Mouse (Mus musculus) liver, adult 2 months (tissue): Measurements from ENCODE around the gene Cabin1.

ENCODE experiments used
- CTCF ChIP-seq: fragments of 200-500 bp; IDR thresholded peaks from 2 replicates; pipeline ENCODE4 v1.5.1; 2011; ENCODE audit warnings: low read depth, low read length, control low read depth
- POLR2A ChIP-seq: fragments of 200-500 bp; IDR thresholded peaks from 2 replicates; pipeline ENCODE4 v1.6.1; 2011; ENCODE audit warnings: low read length, control low read depth; ENCODE audit not compliant: insufficient read depth; ENCODE audit errors: extremely low read depth

- TF ChIP-seq CTCF: no peak
- TF ChIP-seq POLR2A: no peak
Observed at GRCm38 (mm10) chr10:75679204-75679603, 84.9 kb downstream of the Cabin1 start.
